Mouse (Mus musculus): Measurements from ENCODE around the gene Kdelc1.

The Kdelc1 gene

GRCm38 (mm10) chr1:44118239-44119054, at the start of gene Kdelc1, which contains the start of gene Bivm:
Gene Kdelc1 (minus strand): TSS chr1:44118808.
Gene Bivm (plus strand): TSS chr1:44118957.
- peak; percentile 92 to 96 for DNase-seq (ENCODE audit: inconsistent age in 2 of 2, low spot score in 1 of 2)

GRCm38 (mm10) chr1:44167859-44168383, 49.3 kb upstream of the Kdelc1 start:
- no peak for DNase-seq (ENCODE audit: inconsistent age in 2 of 2, low spot score in 1 of 2)

GRCm38 (mm10) chr1:44162389-44162788, 43.8 kb upstream of the Kdelc1 start:
- DNase-seq (ENCODE audit: inconsistent age in 2 of 2, low spot score in 1 of 2), result no peak

DNA sequence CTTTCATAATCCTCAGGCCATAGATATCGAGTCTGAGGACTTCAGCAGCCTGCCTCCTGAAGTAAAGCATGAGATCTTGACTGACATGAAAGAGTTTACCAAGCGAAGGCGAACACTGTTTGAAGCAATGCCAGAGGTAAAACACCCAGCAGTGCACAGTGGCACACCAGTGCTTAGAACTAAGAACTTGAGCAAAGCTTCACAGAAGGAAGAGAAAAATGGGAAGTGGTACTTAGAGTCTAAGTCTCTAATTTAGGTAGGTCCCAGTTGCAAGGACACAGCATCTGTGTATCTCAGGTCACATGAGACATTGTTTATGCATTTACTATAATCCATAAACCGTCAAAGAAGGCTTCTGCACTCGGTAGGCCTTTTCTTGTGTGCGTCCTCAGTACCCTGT, 43.2 kb upstream of the Kdelc1 start:
- DNase-seq (ENCODE audit: inconsistent age in 2 of 2, low spot score in 1 of 2), result no peak

- no peak for DNase-seq (ENCODE audit: inconsistent age in 2 of 2, low spot score in 1 of 2)
Measured at GRCm38 (mm10) chr1:44158317-44158716, 39.7 kb upstream of the Kdelc1 start.

- peak in 1 of 2 experiments; percentile 51 for DNase-seq (ENCODE audit: inconsistent age in 2 of 2, low spot score in 1 of 2)
Measured at GRCm38 (mm10) chr1:44155287-44155686, 36.7 kb upstream of the Kdelc1 start.

DNA sequence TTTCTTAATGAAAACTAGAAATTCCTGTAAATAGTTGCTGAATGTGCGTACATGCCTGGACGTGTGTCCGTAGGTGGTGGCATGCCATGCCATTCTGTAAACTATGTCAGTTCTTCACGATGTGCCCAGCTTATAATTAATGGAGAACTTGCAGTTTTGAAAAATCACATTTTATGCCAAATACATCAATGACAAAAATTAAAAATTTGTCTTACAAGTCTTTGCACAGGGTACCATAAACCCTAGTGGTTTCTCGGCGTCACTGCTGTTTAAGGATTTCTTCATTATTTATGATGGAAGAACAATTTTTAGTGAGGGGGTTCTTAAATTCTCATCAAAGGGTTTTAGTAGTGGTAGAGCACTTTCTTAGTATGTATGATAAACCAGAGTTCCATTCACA, 30.1 kb upstream of the Kdelc1 start:
- peak in 1 of 2 experiments; percentile 42 for DNase-seq (ENCODE audit: inconsistent age in 2 of 2, low spot score in 1 of 2)

DNA sequence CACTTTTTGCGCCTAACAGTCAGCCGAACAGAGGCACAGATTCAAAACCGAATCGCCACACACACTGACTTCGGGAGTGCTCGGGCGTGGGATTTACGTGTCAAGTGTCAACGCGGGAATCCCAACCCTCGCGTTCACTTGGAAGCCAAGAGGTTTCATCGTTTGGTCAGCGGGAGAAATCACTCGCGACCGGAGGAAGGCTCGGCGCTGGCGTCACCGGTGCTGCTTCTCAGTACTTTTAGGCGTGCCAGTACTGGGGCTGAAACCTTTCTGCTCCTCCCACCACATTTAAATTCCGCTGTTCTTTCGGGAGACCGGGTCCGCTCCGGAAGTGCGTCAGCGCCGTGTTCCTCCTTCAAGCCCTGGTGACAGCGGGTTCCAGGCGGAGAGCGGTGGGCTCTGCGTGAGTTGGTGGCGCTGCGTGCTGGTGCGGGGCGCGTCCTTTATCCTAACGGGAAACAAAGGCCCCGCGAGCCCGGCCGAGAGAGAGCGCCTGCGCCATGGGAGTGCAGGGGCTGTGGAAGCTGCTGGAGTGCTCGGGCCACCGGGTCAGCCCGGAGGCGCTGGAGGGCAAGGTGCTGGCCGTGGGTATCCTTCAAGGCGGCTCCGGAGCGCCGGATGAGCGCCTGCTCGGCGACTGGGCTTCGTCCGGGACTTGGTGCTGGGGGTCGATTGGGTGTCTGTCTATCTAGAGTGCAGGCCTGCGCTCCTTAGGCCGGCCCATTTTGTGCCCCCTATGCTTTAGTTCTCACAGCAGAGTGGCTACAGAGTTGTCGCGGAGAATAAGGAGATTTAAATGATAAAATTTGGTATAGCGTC, 29.2 kb upstream of the Kdelc1 start, which contains the start of gene Ercc5:
Gene Ercc5 (plus strand): TSS at position 182 of the 819 bp plus-strand sequence.
- DNase-seq (ENCODE audit: inconsistent age in 2 of 2, low spot score in 1 of 2), result peak; percentile 92 to 97

GRCm38 (mm10) chr1:44142747-44143146, 24.1 kb upstream of the Kdelc1 start:
- no peak for DNase-seq (ENCODE audit: inconsistent age in 2 of 2, low spot score in 1 of 2)

DNA sequence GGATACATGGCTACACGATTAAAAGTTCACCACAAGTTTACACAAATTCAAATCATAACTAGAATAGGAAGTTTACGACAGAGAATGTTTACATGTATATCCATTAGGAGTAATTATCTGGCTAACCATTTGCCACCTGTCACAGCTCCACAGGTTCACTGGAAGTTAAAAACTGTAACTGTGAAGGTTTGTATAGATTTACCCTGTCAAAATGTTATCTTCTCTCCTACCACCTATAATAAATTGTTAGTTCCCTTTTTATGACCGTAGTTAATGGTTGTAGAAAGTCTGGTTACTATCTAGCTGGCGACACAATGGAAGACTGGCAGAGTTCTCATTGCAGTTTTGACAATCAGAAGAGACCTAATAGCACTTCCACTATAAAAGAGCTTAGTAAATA, 21.6 kb upstream of the Kdelc1 start:
- DNase-seq (ENCODE audit: inconsistent age in 2 of 2, low spot score in 1 of 2), result no peak

DNA sequence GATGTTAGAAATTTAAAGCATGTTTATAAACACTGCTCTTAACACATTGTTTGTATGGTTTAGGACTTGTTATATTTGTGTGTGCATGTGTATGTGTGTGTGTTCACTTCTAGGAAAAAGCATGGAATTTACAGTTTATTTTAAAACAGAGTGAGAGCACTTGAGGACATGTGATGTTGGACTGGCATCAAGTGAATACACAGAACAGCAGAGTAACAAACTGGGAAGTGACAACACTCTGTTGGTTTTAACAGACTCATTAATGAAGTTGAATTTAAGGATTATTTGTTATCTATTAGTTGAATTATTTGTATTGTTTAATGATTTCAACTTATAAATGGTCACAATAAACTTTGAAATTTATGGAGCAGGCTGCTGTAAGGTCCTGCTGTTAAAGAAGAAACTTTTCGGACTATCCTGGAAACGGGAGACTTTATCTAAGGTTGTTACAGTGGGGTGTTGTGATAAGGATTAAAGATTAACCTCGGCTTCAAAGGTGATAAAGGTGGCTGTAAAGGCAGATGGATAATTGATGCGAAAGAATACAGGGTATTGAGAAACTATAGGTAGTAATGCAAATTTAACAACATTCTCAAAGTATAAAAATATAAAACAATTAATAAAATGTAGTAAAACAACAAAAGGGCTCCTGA, 11.4 kb upstream of the Kdelc1 start:
- DNase-seq (ENCODE audit: inconsistent age in 2 of 2, low spot score in 1 of 2), result no peak

GRCm38 (mm10) chr1:44125590-44125989, 7.0 kb upstream of the Kdelc1 start:
- DNase-seq (ENCODE audit: inconsistent age in 2 of 2, low spot score in 1 of 2), result no peak

GRCm38 (mm10) chr1:44122256-44122655, 3.6 kb upstream of the Kdelc1 start:
- DNase-seq (ENCODE audit: inconsistent age in 2 of 2, low spot score in 1 of 2), result no peak

- DNase-seq (ENCODE audit: inconsistent age in 2 of 2, low spot score in 1 of 2), result no peak
Measured at GRCm38 (mm10) chr1:44120074-44120406, 1.4 kb upstream of the Kdelc1 start.

GRCm38 (mm10) chr1:44119201-44120073, 829 bp upstream of the Kdelc1 start:
- peak; percentile 88 to 95 for DNase-seq (ENCODE audit: inconsistent age in 2 of 2, low spot score in 1 of 2)

GRCm38 (mm10) chr1:44117571-44117970, 1.0 kb downstream of the Kdelc1 start:
- DNase-seq (ENCODE audit: inconsistent age in 2 of 2, low spot score in 1 of 2), result no peak

GRCm38 (mm10) chr1:44102939-44103338, 15.7 kb downstream of the Kdelc1 start:
- DNase-seq (ENCODE audit: inconsistent age in 2 of 2, low spot score in 1 of 2), result peak in 1 of 2 experiments; percentile 33

DNA sequence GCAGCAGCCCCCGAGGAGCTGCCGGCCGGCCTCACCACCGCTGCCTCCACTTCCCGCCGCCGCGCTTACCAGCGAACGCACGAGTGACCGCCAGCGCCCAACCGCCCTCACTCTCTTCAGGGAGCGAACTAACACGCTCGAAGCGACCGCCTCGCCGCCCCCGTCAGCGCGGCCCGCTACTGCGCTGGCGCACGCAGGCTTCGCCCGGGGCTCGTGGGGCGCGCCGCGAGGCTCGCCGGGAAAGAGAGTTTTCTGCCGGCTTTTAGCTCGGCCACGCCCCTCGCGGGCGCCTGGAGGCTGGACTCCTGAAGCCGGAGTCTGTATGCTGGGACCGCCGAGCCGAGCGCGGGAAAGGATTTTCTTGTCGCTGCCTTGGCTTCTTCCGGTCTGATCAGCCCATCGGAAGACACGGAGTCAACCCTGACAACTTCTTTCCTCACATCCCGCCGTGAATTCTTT, 16.3 kb downstream of the Kdelc1 start, which contains the start of gene Tex30:
Gene Tex30 (minus strand): TSS at position 183 of the 459 bp plus-strand sequence.
- peak; percentile 96 to 97 for DNase-seq (ENCODE audit: inconsistent age in 2 of 2, low spot score in 1 of 2)

GRCm38 (mm10) chr1:44101448-44102225, 17.0 kb downstream of the Kdelc1 start:
- DNase-seq (ENCODE audit: inconsistent age in 2 of 2, low spot score in 1 of 2), result peak; percentile 47 to 81

All from adrenal gland, adult (tissue).